Mouse (Mus musculus): Measurements from ENCODE around the gene Gm10031.

DNA sequence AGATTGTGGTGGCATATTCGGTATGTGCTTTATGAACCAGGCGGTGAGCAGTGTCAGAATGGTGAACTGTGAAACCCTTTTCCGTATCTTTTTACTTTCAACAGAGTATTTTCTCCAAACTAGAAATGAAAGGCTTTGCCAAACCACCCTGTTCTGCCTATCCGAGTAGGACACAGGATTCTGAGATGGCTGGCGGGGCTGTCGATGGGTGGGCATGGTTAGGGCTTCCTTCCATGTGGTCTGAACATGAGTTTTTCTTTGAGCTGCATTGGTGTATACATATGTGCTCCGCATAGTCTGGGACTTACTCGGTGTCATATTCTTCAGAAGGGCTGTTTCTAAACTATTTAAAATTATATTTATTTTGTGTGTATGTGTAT lies 35.8 kb downstream of the Gm10031 start:
- TF ChIP-seq POLR2A (IDR thresholded peaks at IDR 0.05; ENCODE audit: insufficient read depth, low read depth, low read length) (no peak), CTCF (IDR thresholded peaks at IDR 0.05; ENCODE audit: insufficient read depth, low read depth, low read length) (no peak)

All from olfactory bulb, adult 2 months (tissue).